Mouse (Mus musculus) heart, postnatal 36 days (tissue): ENCODE data around the gene Trpv2. TPM values are rescaled to one million over a fixed set of nuclear protein-coding genes. Genes with fewer than 3 reads are reported as not detected.

Experiments
- DNase-seq, 2 experiments: peaks; one replicate each; pipeline ENCODE4 v3.0.0; 2021 to 2022
- intact Hi-C: fragments of 180-260 bp; cut with DNase I; formaldehyde crosslinking; loops from one replicate; pipeline ENCODE4 v1.15.1; 2025
- total RNA-seq, 2 experiments: library from RNA; stranded (reverse); gene quantifications; 2 replicates each; pipeline ENCODE4 v1.2.3; 2021

Trpv2 gene
- 1 to 10 TPM; 2.8 to 2.9 TPM for total RNA-seq

DNA sequence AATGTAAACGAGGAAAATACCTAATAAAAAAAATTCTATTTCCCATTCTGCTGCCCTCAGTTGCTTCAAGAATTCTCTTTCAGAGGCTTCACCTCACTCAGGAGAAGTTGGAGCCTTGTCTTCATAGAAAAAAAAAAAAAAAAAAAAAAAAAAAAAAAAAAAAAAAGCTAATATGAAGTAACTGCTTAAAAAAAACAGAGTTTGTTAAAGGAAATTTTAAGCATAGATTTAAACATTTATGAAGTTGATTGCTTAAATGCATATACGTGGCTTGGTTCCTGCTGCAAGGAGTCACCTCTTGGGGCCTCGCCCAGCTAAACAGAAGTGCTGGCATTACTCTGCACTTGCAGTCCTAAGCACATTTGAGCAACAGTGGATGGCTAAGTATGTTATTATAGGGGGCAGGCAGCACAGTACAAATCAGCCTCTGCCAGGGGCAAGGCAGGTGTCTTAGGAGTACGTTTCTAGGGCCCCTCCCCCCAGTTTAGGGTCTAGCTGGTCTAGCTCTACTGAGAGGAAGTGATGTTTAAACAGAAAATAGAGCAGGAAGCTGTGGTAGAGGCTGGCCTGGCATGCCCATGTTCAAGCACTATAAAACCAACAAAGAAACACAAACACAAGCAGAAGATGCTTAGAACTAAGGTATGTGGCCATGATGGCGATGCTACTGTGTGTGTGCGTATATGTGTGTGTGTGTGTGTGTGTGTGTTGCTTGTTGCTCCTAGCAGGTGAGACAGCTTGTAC, at the start of gene Trpv2:
Gene Trpv2 (plus strand): TSS at position 528 of the 744 bp plus-strand sequence.
- DNase-seq = no peak
- intact Hi-C loops = loop anchor here (2.0 to 10.0 kb wide), 3 partner anchors 35 to 177 kb away; partner anchors contain the start of gene Cenpv

DNA sequence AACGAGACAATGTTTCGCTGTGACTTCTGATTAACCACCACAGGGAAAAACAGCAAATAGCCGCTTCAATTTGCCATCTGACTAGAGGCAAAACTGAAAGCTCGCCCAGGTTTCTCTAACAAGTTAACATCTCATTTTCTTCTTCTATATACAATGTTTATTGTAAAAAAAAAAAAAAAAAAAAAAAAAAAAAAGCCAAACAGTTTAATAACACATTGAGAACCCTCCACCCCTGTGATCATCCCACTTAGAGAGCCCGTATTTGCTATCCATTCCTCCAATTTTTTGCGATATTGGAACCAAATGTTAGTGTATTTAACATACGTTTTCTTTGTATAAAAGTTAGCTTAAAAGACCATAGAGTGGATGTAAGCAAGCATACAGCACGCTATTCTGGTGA, 37.2 kb upstream of the Trpv2 start:
- intact Hi-C loops = loop anchor here (5.0 kb wide), 1 partner anchor 80 kb away; the partner anchor contains the start of genes Ncor1 and Pigl

DNA sequence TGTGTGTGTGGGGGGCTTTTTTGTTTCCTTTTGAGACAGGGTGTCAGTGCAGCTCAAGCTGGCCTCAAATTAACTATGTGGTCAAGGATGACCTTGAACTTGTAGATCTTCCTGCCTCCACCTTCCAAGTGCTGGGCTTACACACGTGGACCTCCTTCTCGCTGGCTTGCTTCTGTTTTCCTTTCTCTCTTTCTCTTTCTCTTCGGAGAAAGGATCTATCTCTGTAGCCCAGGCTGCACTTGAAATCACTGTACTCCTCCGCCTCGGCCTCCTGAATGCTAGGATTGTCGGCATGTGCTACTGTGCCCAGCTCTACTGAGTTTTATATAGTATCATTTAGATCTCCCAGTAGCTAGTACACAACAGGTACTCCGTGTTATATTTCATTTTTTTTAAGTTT, 36.7 kb upstream of the Trpv2 start:
- intact Hi-C loops = loop anchor here (5.0 kb wide), 1 partner anchor 80 kb away; the partner anchor contains the start of genes Ncor1 and Pigl
- DNase-seq = no peak

More for the DNA sequence above, 37.2 kb upstream of the Trpv2 start:
- no peak for DNase-seq

DNA sequence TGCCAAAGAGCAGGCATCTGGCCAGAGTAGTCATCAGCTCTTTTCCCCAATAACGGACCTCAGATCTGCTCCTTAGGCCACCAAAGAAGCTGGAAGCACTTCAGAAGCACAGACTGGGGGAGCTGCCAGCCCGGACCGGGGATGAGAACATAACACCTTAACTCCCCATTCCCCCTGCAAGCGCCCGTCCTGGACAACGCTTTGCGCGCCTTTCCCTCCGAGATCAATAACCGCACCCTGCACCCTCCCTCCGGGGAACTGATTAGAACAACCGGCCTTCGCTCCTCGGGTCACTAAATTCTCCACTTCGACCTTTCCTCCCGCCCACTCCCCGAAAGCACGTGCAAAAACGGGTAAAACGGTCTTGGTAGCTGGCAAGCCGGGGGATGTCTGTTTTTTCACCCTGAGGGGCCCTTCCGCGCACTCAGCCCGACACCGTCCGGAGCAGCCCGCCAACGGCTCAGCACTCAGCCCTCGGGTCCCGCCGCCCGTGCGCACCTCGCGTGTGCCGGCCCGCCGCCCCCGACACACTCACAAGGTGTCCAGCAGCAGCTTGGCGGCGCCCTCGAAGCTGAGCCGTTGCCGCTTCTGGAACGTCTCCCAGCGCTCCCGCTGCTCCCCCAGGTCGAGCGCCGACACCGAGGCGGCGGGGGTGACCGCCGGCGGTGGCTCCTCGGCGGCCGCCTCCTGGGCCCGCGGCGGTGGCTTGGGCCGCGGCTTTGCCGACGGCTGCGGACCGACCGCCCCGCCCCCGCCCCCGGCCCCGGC, 35.8 kb upstream of the Trpv2 start:
- intact Hi-C loops = loop anchor here (2.0 to 5.0 kb wide), 2 partner anchors 36 to 81 kb away; partner anchors contain the start of genes Ncor1, Pigl and Trpv2
- peak; percentile 60 to 76 for DNase-seq

DNA sequence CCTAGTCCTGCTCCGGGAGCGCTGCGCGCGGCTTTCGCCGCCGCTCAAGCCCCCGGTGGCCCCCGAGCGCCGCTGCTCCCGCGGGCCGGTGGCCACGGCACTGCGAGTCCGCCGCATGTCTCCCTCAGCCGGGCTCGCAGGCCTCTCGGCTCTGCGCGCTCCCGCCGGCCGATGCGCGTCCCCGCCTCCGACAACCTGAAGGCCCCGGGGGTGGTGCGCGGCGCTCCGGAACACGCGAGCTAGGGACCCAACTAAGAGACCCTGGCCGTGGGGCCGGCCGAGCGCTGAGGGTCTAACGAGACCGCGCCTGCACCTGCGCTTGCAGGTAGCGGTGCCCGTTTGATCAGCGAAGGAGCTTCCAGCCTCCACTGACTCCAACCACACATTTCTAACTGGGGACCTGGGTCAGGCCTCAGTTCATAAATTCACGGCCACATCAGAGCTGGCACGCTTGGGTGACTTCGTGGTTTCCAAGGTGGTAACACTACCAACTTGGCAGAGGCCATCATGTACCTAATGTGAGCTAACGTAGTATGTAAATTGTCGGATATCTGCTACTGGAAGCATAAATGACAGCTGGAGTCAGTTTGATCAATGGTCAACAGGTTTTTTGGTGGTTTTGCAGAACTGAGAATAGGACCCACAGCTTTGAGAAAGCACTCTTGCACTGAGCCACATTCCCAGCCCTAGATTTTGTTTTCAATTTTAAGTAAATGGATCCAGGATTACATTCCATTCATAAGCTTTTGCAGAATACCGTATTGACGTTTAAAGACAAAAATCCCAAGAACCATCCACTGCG, 35.0 kb upstream of the Trpv2 start, which contains the start of gene Cenpv:
Gene Cenpv (minus strand): TSS at position 173 of the 802 bp plus-strand sequence.
- DNase-seq = peak; percentile 77 to 79
- intact Hi-C loops = loop anchor here (2.0 to 5.0 kb wide), 2 partner anchors 36 to 82 kb away; partner anchors contain the start of genes Ncor1, Pigl and Trpv2

DNA sequence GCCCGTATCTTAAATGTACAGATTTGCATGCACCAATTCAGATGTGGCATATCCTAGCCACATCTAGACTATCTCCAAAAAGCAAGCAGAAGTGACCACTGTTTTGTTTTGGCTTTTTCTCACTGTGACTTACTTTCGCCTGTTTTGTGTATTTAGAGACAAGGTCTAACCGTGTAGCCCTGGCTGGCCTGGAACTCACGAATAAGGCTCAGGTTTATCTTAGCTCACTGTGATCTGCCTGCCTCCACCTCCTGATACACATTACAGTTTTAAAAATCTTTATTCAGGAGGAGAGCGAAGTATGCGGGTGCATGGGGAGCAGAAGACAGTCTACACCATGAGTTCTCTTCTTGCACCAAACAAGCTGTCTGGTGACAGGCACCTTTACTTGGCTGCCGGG, 34.1 kb upstream of the Trpv2 start:
- intact Hi-C loops = no loop called here
- no peak for DNase-seq

DNA sequence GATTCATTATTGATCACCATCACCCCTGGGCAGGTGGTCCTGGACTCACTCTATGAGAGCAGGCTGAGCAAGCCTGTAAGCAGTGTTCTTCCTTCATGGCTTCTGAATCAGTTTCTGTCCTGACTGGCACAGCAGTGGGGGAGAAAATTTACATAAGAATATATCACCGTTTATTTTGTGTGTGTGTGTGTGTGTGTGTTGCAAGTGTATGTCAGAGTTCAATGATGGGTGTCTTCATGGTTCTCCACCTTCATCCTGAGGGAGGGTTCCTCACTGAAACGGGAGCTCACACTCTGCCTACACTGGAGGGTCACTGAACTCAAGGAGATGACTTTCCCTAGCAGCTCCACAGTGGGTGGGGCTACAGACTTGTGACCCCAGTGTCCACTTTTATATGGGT, 33.3 kb upstream of the Trpv2 start:
- DNase-seq = no peak
- intact Hi-C loops = no loop called here

DNA sequence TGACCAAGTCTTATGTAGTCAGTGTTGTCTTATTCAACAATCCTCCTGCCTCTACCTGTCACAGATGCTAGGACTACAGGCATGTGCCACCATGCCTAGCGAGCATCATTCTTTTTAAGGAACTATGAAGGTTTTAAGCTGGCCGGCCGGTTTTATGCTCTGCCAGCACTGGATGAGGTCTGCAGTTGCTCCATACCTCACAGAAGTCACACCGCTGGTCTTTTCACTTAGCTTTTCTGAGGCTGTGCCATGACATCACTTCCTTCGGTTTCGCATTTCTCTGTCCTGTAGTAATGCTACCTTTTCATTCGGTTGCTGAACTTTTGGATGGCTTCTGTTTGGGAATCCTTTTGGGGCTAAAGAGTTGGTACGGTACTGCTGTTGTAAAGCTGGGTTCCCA, 32.7 kb upstream of the Trpv2 start:
- intact Hi-C loops = no loop called here
- no peak for DNase-seq

DNA sequence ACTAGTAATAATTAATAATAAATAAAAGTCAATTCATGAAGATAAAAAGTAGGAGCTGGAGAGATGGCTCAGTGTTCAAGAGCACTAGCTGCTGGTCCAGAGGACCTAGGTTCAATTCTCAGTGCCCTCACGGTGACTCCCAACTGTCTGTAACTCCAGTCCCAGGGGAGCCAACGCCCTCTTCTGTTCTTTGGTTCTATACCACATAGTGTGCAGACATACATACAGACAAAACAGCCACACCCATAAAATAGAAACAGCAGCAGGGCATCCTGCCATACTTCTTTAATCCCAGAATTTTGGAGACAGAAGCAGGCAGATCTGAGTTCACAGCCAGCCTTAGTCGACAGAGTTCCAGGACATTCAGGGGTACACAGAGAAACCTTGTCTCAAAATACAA, 30.3 kb upstream of the Trpv2 start:
- intact Hi-C loops = no loop called here
- no peak for DNase-seq

DNA sequence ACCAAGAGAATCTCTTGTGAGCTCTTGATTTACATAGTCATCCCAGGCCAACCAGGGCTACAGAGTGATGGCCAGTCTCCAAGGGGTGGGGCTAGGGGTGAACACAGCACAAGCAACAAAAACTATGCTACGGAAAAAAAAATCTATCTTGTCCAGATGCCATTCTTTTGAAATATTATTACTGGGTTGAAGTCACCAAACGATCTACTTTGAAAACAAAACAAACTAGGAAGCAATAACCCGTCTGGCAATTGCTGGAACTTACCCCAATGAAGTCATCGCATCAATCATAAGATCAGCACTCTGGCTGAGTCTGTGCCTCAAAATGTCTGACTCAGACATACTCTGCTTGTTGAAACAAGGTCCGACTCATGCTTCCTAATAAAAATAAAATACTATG, 24.5 kb upstream of the Trpv2 start:
- DNase-seq = peak; percentile 74 to 75
- intact Hi-C loops = loop anchor here (1.0 to 2.0 kb wide), 2 partner anchors 53 to 92 kb away; no protein-coding TSS in a partner anchor

DNA sequence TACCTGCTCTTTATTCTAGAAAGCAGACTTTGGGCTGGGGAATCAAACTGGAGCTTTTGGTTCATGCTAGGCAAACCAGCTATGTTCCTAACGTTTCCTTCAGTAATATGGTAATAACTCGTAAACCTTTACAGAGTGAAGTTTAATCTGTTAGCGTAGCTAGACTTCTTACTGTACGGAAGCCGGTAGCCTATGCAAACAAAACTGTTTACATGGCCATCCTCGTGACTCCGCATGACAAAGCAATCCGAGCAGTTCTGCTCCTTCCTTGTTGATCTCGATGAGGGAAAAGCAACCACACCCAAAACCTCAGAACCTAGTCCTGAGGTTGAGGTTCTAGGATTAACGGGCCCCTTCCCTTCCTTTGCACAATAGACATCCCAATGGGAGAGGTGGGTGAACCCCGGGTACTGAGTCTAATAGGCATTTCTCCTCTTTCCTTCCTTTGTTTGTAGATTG, 24.0 kb upstream of the Trpv2 start:
- peak; percentile 63 to 74 for DNase-seq
- intact Hi-C loops = loop anchor here (1.0 to 2.0 kb wide), 2 partner anchors 53 to 93 kb away; no protein-coding TSS in a partner anchor

DNA sequence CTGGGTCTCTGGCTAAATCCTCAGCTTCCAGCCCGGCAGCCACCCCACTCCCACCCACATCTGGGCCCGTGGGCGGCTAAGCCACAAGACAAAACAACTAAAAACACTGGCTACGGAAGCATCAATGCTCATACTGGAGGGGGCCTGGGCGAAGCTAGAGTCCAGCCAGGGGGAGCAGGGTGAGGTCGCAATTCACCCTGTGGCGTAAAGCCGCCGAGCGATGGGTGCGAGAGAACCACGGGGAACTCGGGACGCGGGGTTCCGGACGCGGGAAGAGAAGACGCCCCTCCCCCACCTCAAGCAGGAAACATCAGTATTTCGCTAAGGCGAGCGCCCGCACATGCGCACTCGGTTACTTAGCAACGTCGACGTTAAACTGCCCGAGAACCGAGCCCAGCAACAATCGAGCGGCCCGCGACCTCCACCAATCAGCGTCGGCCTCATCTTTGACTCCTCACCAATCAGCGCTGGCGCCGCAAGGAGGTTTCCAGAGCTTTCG, 23.5 kb upstream of the Trpv2 start, which contains the start of gene Ubb:
Gene Ubb (plus strand): TSS at position 445 of the 499 bp plus-strand sequence.
- intact Hi-C loops = loop anchor here (1.0 to 2.0 kb wide), 2 partner anchors 52 to 93 kb away; no protein-coding TSS in a partner anchor

DNA sequence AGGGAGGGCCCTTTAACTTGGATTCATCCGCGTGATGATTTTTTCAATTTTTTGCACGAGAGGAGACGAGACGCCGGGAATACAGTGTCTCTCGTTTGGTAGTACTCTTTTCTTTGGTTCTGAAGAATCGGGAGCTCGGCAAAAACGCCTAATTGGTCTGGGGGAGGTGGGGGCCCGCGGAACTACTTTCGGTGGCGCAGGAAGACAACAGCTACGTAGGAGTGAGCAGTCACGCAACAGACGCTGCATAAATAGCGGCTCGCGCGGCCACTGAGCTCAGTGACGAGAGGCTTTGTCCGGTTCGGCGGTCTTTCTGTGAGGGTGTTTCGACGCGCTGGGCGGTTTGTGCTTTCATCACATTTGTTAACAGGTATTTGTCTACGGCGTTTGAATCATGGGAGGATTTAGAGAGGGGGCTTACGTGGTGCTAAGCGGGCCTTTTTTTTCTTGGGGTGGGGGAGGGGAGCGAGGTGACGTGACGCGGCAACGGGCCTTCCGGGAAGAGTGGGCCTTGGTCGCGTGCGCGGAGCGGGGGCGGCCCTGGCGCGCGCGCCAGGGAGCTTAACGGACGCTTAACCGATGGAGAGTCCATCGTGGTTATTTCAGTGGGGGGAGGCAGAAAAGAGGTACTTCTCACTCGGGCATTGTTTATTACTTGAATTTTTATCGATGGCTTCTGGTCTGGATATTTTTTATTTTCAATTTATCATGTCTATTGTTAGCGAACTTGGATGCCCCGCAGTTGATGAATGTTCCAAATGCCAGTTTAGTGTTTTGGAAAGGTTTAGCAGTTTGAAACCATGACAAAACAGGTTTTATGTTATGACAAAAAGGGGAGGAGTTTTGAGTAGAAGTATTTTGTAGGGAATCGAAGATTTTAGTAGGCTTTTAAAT, 22.8 kb upstream of the Trpv2 start:
- intact Hi-C loops = loop anchor here (2.0 kb wide), 1 partner anchor 51 kb away; no protein-coding TSS in a partner anchor
- peak; percentile 94 to 96 for DNase-seq

More for the DNA sequence above, 23.5 kb upstream of the Trpv2 start, which contains the start of gene Ubb:
- DNase-seq = peak; percentile 98

DNA sequence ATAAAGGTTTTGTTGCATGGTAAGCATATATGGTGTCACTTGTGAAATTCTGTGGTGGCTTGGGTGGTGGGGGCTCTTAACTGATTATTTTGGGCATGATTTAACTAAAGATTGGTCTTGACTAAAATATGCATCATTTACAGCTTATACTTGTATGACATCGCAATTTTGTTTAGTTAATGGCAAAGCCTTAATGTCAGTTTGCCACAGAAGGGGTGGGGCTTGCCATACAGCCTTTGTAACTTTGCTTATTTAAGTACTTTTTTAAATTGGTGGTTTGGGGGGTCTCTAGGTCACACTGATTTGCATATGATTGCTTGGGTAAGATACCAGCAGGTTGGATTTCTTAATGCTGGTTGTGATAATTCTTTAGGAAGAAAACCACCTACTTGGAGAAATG, 21.1 kb upstream of the Trpv2 start:
- DNase-seq = no peak
- intact Hi-C loops = no loop called here

DNA sequence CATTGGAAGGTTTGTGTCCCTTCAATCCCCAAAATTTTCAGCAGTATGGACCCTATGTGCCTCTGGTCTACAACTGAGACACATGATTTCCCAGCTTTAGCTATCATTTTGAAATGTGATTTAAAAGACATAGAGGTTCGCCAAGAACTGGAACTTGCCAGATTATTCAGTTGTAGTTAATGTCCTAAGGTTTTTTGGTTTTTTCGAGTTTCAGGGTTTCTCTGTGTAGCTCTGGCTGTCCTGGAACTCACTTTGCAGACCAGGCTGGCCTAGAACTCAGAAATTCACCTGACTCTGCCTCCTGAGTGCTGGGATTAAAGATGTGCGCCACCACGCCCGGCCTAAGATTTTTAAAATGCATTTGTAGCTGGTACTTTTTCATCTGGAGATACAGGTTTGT, 20.7 kb upstream of the Trpv2 start:
- intact Hi-C loops = no loop called here
- DNase-seq = no peak

DNA sequence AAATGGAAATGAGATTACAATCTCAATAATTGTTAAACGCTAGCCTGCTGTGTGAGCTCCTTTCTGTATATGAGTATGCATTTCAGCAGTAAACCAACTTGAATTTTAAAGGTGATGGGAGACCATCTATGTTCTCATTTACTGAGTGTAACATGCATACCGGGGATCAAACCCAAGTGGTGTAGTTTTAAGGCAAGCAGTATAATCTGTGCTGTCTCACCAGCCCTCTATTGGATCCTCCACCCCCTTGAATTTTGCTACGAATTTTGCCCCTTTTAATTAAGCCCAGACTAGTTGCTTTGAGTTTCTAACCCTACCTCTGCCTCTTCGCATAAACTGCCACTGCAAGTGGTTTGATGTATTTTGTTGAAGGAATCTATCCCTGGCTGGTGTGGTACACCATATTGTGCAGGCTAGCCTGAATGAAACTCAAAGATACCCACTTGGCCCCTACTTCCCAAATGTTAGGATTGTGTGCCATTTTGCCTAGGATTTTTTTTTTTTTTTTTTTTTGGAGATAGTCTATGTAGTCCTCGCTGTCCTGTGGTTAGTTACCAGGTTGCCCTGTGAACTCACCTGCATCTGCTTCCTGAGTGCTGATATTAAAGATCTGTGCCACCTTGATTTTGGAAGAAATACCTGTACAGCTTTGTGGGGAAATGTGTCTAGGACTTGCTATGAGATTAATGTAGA, 20.0 kb upstream of the Trpv2 start:
- intact Hi-C loops = no loop called here
- no peak for DNase-seq

DNA sequence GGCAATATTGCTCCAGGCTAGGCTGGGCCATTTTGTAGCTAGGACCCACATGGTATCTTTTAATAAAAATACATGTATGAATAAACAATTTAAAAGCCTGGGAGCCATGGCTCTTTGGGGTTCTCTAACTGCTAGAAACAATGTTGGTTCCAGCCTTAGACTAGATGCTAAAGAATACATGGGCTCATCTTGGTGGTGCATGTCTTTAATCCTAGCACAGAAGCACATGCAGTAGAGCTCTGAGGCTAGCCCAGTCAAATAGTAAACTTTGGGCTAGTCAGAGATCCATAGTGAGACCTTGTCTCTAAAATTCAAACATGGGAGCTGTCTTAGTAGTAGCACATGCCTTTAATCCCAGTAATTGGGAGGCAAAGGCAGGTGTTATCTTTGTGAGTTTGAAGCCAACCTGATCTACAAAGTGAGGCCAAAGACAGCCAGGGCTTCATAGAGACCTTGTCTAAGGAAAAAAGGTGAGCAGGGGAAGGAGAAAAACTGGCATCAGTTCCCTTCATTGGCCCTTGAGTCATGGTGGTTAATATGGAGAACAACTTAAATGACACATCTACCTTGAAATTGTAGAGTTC, 19.3 kb upstream of the Trpv2 start:
- no peak for DNase-seq
- intact Hi-C loops = no loop called here

DNA sequence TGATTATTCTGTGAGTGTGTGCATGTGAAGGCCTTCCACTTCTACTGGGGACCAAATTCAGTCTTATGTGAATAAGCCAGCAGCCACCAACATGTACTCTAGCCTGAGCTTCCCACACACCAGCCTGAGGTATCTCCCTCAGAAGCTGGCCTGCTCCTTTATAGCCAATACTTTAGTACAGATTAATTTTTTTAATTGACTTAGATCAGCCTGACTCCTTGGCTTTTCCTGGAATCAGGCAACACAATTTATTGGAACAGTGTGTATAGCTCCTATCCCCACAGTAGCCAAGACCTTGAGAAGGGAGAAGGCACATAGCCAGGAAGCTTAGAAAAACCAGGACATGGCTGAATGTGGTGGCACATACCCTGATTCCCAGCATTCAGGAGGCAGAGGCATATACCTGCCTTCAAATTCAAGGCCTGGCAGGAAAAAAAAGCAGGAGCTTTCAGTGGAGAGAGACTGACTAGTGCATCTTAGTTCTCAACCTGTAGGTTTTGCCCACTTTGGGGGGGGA, 18.3 kb upstream of the Trpv2 start:
- DNase-seq = no peak
- intact Hi-C loops = no loop called here
